Mouse (Mus musculus): Measurements from ENCODE around the gene Dpy30.
"Not testable (repeated sequence)": the region's sequence is repeated elsewhere in the genome, so short reads cannot be mapped to it uniquely, and the experiment has no call there.

Gene Dpy30

DNA sequence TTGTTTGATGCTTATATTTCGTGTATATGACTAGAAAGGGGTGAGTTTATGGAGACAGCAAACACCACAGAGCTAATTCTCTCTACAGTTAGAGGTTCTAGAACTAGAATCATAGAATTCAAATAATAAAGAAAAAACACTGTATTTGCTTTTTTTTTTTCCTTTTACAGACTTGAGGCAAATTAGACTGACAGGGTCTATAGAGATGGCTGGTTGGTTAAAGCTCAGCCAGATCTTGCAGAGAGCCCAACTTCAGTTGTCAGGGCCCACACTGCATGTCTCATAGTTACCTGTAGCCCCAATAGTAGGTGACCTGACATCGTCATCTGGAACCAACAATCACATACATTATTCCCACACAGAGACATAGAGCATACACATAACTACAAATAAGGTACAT, at the start of gene Dpy30:
Gene Dpy30, minus strand, starts transcription at position 101 of the 400 bp plus-strand sequence.
- DNase-seq: no peak

DNA sequence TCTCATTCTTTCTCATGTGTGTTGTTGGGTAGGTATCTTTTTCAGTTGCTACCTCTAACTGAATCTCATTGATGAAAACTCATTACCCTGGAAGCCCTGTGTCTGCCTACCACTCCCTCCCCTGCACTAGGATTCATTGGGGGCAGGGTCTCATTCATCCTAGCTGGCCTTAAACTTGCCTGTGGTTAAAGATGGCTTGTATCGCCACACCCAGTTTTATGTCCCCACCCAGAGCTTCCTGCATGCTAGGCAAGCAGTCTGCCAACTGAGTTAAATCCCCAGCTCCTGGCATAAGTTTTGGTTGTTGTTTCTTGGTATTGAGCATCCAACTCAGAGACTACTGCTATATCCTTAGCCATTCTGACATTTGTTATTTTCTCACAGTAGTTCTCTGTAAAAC, 39.8 kb upstream of the Dpy30 start:
- DNase-seq: no peak

DNA sequence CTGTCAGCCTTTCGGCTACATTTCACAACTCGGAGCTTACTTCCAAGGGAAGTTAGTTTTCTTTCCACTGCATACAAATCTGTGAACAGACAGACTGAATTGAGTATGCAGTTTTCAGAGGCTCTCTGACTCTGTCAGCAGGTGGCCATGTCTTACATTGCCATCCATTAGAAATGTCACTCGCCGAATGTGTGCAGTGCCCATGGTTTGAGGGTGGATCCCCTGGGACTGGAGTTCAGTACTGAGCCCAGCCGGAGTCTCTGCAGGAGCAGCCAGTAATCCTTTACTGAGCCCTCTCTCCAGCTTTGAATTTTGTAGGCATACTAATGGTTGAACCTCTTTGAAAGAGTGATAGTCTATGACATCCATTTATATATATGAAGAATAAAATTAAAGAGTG, 17.4 kb upstream of the Dpy30 start:
- DNase-seq: no peak

DNA sequence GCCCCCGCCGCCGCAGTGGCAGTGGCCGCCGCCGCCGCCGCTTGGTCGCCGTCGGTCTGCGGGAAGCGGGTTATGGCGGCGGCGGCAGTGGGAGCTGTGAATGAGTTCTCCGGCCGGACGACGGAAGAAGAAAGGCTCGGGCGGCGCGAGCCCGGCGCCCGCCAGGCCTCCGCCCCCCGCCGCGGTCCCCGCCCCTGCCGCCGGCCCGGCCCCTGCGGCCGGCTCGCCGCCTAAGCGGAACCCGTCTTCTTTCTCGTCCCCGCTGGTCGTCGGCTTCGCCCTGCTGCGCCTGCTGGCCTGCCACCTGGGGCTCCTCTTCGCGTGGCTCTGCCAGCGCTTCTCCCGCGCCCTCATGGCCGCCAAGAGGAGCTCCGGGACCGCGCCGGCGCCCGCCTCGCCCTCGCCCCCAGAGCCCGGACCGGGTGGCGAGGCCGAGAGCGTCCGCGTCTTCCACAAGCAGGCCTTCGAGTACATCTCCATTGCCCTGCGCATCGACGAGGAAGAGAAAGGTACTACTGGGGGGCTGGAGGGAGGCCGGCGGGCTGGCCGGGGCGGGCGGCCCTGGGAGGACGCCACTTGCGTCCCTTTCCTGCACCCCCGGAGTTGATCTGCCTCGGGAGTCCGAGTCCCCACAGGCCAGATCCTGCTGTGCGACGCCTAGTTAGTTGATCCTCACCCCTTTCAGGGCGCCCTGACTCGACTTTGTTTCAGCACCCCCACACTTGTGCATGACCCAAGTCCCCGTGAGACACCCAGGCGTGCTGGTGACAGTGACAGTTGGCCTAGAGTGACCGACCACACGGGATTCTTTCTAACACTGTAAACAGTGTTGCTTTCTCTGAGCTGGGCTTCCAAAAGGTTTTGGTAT, 15.4 kb upstream of the Dpy30 start, which contains the start of gene Spast:
Gene Spast, plus strand, starts transcription at position 51 of the 868 bp plus-strand sequence.
- DNase-seq: peak; percentile 72

DNA sequence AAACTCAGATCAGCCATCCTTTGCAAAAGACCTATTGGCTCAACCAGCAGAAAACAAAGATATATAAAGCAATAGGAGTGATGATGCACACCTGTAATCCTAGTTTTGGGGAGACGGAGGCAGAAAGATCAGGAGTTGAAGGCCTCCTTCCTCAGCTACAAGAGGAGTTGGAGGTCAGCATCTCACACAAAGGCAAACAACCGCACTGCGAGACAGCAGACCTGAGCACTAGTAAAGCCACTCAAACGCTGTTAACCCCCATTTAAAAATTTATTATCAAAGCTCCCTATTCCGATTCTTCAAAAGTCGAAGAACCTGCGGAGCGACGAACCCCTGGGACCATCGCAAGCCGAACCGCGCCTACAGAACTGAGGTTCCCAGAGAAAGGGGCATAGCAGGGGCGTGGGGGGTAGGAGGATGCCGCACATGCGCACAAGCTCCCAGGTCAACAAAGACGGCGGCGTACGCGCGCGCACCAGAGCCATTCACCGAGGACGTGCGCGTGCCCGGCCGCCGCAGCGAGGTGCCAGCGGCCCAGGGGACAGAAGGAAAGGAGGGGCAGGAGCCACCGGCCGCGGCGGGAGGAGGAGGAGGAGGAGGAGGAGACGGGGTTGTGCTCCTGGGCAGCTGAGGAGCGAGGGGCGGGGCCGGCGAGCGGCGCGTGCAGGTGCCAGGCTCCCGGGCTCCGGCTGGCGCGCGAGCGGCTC, 14.6 kb upstream of the Dpy30 start:
- DNase-seq: peak; percentile 97

DNA sequence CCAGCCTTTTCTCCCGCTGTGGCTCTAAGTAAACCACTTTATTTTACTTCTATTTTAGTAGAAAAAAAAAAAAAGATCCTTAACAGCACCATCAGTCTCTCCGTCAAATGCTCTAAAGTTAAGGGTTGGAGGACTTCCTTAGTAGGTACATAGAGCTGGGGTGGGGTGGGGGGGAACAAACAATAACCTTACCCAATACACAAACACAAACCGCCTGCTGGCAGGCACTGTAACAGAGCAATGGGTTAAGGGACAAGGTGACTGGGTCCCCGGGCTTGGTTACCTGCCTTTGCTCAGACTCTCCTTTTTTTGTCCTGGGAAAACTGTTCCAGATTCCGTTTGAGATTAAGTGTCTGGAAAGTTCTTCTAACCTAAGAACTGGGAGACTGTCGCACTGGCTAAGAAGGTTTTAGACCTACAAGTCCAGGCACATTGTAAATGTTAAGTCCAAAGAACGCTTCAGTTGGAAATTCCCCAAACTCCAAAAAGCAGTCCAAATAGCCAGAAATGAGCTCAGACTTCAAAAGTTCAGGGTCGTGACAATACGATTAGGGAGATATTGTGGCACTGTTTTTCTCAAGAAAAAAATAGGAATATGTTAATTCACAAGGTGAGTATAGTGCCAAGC, 7.4 kb upstream of the Dpy30 start:
- DNase-seq: no peak

DNA sequence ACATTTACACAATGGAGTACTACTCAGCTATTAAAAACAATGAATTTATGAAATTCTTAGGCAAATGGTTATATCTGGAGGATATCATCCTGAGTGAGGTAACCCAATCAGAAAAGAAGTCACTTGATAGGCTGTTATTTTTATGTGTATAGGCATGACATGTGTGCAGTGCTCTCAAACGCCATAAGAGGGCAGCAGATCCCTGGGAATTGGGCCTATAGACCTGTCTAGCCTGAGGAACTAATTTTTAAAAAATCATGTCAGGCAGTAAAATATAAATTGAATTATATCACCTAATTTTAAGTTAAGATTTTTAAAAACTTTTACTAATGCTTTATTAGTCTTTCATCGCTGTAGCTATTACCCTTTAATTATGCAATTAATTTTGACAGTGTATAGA, 4.4 kb upstream of the Dpy30 start:
- peak; percentile 83 for DNase-seq

DNA sequence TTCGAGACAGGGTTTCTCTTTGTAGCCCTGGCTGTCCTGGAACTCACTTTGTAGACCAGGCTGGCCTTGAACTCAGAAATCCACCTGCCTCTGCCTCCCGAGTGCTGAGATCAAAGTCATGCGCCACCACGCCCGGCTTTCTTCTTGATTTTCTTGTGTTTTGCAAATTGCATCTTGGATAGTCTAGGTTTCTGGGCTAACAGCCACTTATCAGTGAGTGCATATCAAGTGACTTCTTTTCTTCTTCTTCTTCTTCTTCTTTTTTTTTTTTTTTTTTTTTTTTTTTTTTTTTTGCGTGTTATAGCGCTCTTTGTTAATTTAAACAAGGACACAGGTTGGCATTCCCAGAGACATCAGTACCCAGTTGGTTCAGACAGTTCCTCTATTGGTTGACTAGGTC, 3.5 kb upstream of the Dpy30 start:
- DNase-seq: not testable (repeated sequence)

DNA sequence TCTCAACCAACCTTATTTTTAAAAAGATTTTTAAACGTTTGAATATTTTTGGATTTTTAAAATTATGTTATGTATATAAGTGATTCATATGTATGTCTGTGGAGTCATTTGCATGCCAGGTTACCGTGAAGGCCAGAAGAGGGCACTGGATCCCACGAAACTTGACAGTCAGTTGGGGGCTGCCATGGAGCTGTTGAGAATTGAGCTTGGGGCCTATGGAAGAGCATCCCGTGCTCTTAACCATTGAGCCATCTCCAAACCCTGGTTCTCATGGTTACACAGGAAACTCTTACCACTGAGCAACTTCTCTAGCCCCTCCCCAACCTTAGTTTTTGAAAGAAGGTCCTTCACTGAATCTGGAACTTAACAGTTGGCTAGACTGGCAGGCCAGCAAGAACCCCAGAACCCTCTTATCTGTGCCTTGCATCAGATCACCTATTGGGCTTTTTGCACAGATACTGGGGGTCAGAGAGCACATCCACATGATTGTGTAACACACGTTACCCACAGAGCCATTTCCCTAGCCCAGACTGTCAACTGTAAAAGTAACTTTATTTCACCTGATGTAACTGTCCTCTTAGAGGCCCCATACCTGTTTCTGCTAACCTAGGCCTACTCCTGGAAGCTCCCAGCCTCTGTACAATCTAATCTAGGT, 1.2 kb downstream of the Dpy30 start:
- peak; percentile 53 for DNase-seq

DNA sequence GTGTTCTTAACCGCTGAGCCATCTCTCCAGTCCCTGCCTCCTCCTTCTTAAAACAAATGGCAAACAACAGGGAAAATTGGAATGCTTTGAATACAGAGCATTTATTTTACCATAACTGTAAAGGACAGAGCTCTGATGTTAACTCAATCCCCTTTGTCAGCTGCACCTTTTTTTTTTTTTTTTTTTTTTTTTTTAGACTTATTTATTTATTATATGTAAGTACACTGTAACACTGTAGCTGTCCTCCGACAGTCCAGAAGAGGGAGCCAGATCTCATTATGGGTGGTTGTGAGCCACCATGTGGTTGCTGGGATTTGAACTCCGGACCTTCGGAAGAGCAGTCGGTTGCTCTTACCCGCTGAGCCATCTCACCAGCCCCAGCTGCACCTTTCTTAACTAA, 5.0 kb downstream of the Dpy30 start:
- DNase-seq: no peak

DNA sequence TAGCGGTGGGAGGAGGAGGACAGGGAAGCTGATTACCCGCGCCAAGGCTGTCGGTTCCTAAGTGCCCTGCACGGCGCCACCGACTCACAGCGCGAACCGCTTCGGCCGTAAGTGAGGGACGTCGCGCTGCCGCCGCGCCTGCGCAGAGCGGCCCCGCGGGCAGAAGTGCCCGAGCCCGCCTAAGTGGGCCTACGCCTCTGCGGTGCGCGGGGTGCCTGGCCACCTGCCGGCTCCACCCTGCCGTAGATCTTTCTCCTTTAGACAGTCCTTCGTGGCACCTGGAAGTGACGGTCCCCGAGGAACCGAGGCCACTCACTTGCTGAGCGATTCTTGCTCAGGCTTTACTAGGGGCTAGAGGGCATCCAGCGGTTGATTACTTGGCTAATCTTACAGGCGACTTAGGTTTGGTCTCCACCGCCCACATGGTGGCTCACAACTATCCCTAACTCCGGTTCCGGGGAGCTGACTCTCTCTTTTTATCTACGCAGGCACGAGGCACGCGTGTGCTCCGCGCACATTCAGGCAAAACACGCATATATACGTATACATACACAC, 7.4 kb downstream of the Dpy30 start:
- peak; percentile 91 for DNase-seq

DNA sequence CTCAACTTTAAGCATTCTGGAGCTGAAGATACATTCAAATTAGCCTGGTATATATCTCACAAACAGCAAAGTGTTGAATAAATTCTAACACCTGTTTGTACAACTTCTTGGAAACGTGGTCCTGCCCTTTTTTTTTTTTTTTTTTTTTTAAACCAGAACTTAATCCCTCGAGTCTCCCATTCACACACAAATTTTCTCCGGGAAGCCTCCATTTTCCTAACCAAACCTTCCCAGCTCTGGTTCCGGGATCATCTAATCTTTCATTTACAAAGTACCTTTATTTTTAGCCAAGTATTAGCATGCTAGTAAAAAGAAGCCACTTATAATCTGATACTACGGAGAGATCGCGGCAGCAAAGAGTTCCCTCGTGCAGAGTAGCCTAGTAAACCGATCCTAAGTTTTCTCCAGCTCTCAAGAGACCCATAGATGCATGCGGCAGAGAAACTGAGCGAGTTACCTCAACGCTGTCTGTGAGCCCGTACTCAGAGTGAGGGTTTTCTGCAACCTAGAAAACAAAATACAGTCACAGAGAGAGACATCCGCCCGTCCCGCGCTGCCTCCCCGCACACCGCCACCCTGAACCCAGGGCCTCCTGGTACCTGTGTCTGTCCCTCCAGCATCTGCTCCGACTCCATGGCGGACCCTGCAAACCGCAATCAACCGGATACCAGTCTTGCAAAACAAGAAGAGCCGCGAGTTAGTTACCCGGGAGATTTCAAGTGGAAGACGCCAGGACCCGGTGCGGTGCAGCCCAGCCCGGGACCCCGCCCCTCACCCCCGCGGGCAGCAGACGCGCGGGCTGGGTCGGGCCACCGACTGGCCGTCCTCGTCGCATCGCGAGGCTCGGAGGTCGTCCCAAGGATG, 8.1 kb downstream of the Dpy30 start:
- no peak for DNase-seq

DNA sequence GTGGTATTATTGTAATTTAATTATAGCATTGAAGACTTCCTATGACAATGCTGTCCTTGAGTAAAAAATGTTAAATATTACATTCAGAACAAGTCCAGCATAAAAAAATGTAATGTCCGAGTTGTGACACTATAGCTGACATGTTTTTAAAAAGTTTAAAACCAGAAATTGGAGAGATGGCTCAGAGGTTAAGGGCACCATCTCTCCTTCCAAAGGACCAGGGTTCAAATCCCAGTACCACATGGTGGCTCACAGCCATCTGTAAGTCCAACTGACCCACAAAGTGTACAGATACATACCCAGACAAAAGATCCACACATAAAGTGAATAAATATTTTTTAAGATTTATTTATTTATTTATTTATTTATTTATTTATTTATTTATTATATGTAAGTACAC, 17.7 kb downstream of the Dpy30 start:
- DNase-seq: no peak

DNA sequence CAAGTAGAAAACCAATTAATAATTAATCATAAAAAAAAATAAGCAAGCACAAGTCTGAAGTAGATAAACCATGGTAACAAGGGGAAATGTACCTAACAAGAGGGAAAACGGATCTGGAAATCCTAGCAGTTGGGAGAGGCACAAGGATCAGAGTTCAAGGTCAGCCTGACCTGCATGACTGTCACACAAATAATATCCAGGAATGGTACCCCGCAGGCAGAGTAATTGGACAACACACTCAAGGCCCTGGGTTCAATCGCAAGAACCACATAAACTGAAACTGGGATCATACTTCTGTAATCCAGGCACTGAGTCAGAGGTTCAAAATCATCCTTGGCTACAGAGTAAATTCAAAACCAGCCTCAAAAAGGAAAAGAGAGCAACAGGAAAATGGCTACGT, 18.1 kb downstream of the Dpy30 start:
- no peak for DNase-seq

DNA sequence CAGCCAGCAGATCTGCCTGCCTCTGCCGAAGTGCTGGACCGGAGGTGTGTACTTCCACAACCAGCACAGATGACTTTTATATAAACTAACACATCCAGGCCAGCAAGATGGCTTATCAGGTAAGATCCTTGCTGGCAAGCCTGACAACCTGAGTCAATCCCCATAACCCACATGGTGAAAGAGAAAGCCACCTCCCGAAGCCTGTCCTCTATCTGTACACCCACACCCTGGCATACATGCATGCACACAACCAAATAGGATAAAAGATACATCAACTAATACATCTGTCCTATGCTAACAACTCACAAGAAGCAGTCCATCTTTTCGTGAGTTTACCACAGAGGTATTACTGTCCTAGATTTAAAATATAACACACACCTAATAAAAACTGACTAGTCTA, 19.7 kb downstream of the Dpy30 start:
- no peak for DNase-seq

DNA sequence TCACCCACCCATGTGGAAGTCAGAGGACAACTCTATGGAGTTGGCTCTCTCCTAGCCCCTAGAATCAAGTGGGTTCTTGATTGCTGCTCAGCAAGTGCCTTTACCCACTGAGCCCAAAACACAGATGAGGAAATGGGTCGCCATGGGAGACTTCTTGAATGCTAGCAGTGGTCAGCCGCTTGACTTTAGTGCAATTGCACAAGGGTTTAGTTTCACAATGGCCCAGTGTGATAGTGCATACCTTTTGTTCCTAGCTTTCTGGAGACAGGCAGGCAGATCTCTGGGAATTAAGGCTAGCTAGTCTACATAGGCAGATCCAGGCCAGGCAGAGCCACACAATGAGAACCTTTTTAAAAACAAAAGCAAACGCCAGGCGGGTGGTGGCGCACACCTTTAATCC, 23.7 kb downstream of the Dpy30 start:
- no peak for DNase-seq

DNA sequence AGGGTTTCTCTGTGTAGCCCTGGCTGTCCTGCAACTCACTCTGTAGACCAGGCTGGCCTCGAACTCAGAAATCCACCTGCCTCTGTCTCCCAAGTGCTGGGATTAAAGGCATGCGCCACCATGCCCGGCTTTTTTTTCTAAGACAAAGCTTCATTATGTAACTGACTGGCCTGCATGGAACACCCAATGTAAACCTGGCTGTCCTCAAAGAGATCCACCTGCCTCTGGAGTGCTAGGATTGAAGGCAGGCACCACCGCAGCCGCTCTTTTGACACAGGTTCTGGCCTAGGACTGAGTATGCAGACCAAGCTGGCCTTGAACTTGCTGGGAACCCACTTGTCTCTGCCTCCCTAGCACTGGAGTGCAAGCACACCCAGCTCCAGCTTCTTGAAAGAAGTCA, 26.8 kb downstream of the Dpy30 start:
- not testable (repeated sequence) for DNase-seq

DNA sequence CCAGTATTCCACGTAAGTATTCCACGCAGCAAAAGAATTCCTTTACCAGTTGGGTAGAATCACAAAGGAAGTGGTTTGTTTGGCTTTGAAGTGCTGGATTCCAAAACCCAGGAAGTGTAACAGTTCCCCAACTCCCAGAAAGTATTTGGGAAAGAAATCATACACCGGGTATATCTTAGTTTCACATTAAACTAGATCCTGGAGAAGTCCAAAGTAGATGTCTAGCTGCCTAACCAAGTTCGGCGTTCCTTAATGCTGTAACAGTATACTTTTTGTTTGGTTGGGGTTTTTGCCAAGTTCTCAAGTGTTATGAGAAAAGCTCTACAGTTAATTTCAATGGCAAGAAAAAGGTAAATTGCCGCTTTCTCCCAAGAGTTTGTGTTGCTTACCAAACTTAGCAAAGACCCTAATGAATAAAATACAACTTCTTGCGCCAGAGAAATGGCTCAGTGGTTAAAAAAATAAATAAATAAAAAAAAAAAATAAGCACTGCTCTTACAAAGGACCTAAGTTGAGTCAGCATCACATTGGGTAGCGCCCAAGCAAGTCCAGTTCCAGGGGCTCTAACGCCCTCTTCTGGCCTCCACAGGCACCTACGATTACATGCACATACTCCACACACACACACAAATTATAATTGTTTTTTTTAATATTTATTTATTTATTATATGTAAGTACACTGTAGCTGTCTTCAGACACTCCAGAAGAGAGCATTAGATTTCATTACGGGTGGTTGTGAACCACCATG, 27.5 kb downstream of the Dpy30 start:
- peak; percentile 41 for DNase-seq

DNA sequence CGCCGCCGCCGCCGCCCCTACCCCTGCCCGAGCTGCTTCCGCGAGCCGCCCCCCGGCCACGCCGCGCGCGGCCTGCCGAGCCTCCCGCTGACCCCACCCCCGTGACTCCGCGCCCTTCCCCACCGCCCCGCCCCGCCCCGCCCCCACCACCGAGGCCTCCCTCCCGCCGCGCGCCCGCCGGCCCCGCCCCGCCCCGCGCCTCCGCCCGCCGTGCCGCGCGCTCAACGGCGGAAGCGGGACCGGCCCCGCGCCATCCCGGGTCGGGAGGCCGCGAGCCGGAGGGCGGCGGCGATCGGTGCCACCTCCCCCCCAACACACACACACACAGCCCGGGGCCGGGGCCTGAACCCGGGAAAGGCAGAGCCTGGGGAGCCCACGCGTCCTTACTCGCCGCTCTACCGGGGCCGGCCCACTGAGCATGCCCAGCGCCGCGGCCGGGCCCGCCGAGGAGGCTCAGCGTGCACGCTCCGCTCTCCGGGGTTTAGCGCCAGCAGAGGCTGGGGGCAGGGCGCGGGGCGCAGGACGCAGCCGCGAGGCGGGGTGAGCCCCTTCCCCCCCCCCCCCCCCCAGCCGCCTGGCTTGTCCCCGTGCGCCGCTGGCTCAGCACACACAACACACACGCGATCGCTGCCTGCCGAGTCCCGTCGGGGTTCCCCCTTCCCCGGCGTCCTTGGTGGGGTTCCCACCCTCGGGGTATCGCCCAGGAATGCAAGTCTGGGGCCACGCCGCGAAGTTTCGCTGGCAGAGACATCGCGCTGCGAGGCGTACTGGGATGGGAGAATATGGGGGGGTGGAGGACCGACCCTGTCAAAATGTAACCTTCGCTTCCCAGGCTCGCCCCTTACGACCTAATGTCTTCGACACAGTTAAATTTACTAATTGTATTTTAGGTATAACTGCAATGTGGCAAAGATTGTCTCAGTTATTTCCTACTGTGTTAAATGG, 28.4 kb downstream of the Dpy30 start, which contains the start of gene Memo1:
Gene Memo1, minus strand, starts transcription at position 496 of the 945 bp plus-strand sequence.
- peak; percentile 90 for DNase-seq
